Mouse (Mus musculus): ENCODE measurements around the gene Cnga1. TPM values are rescaled to one million over a fixed set of nuclear protein-coding genes. Genes with fewer than 3 reads are reported as not detected.

Gene Cnga1
- not detected for total RNA-seq (2022)

- DNase-seq (ENCODE audit: low spot score in 2 of 2) = no peak
These were observed at the start of gene Cnga1 for GRCm38 (mm10) chr5:72644175-72644574. Gene Cnga1, minus strand, starts transcription at chr5:72644275.

GRCm38 (mm10) chr5:72690516-72690915, 46.4 kb upstream of the Cnga1 start:
- no peak for DNase-seq (ENCODE audit: low spot score in 2 of 2)

GRCm38 (mm10) chr5:72689556-72689955, 45.5 kb upstream of the Cnga1 start:
- no peak for DNase-seq (ENCODE audit: low spot score in 2 of 2)

- DNase-seq (ENCODE audit: low spot score in 2 of 2) = no peak
These were observed 37.4 kb upstream of the Cnga1 start for GRCm38 (mm10) chr5:72681451-72681850.

- DNase-seq (ENCODE audit: low spot score in 2 of 2) = no peak
These were observed 31.0 kb upstream of the Cnga1 start for GRCm38 (mm10) chr5:72674994-72675542.

- no peak for DNase-seq (ENCODE audit: low spot score in 2 of 2)
These were observed 27.1 kb upstream of the Cnga1 start for GRCm38 (mm10) chr5:72671017-72671699.

- no peak for DNase-seq (ENCODE audit: low spot score in 2 of 2)
These were observed 24.3 kb upstream of the Cnga1 start for GRCm38 (mm10) chr5:72668351-72668750.

- DNase-seq (ENCODE audit: low spot score in 2 of 2) = no peak
These were observed 22.4 kb upstream of the Cnga1 start for GRCm38 (mm10) chr5:72666428-72666827.

- DNase-seq (ENCODE audit: low spot score in 2 of 2) = peak in 1 of 2 experiments; percentile 27
These were observed 21.2 kb upstream of the Cnga1 start for GRCm38 (mm10) chr5:72665281-72665680.

- DNase-seq (ENCODE audit: low spot score in 2 of 2) = no peak
These were observed 20.8 kb upstream of the Cnga1 start for GRCm38 (mm10) chr5:72664854-72665253.

- no peak for DNase-seq (ENCODE audit: low spot score in 2 of 2)
These were observed 20.1 kb upstream of the Cnga1 start for GRCm38 (mm10) chr5:72664126-72664525.

- DNase-seq (ENCODE audit: low spot score in 2 of 2) = no peak
These were observed 17.1 kb upstream of the Cnga1 start for GRCm38 (mm10) chr5:72661051-72661781.

- DNase-seq (ENCODE audit: low spot score in 2 of 2) = no peak
These were observed 14.3 kb upstream of the Cnga1 start for GRCm38 (mm10) chr5:72658375-72658774.

- no peak for DNase-seq (ENCODE audit: low spot score in 2 of 2)
These were observed 12.3 kb upstream of the Cnga1 start for GRCm38 (mm10) chr5:72656270-72656791.

- no peak for DNase-seq (ENCODE audit: low spot score in 2 of 2)
These were observed 9.1 kb upstream of the Cnga1 start for GRCm38 (mm10) chr5:72653068-72653674.

GRCm38 (mm10) chr5:72648987-72649735, 5.1 kb upstream of the Cnga1 start:
- DNase-seq (ENCODE audit: low spot score in 2 of 2) = no peak

GRCm38 (mm10) chr5:72647958-72648595, 4.0 kb upstream of the Cnga1 start:
- DNase-seq (ENCODE audit: low spot score in 2 of 2) = no peak

- DNase-seq (ENCODE audit: low spot score in 2 of 2) = no peak
These were observed 3.4 kb upstream of the Cnga1 start, which contains the start of gene Nipal1 for GRCm38 (mm10) chr5:72647418-72647907. Gene Nipal1, plus strand, starts transcription at chr5:72647795.

- DNase-seq (ENCODE audit: low spot score in 2 of 2) = no peak
These were observed 2.9 kb upstream of the Cnga1 start for GRCm38 (mm10) chr5:72646996-72647395.

- no peak for DNase-seq (ENCODE audit: low spot score in 2 of 2)
These were observed 2.1 kb upstream of the Cnga1 start for GRCm38 (mm10) chr5:72646131-72646530.

All from left cerebral cortex, adult 8-10 months (tissue).